Mouse (Mus musculus) megakaryocyte progenitor cell, adult 5-6 weeks (primary cell): Measurements from ENCODE around the gene Zranb3. TPM values are rescaled to one million over a fixed set of nuclear protein-coding genes. Genes with fewer than 3 reads are reported as not detected.
"Not testable (repeated sequence)": the region's sequence is repeated elsewhere in the genome, so short reads cannot be mapped to it uniquely, and the experiment has no call there.

Experiments
- ATAC-seq: replicated peaks from 2 replicates; pipeline ENCODE4 v1.8.0; 2016; ENCODE audit warnings: mild to moderate bottlenecking, moderate TSS enrichment, inconsistent platforms; ENCODE audit not compliant: poor library complexity
- total RNA-seq, 2 experiments: library from RNA; stranded (forward) in 1 of 2; stranded (reverse) in 1 of 2; fragments of 157-497, 149-512 nt in 1 of 2; fragments of 200-1000 nt in 1 of 2; gene quantifications; 2 replicates each; pipeline versions ENCODE4 v1.2.3 to v1.2.4; 2015 to 2017

Zranb3 gene
- total RNA-seq, 2 experiments from 2014 or later = 12.9 to 13.2 TPM

- ATAC-seq = no peak
Observed at GRCm38 (mm10) chr1:128061401-128061800, 41.4 kb downstream of the Zranb3 start.

GRCm38 (mm10) chr1:128060655-128061344 lies 42.0 kb downstream of the Zranb3 start:
- ATAC-seq = peak; percentile 34; the same call in 1 of the 2 replicates

- no peak for ATAC-seq
Observed at GRCm38 (mm10) chr1:128058625-128059024, 44.2 kb downstream of the Zranb3 start.

GRCm38 (mm10) chr1:128057269-128057668 lies 45.6 kb downstream of the Zranb3 start:
- 0 out of 2 replicates have a peak, but pooled peaks have one; percentile 14 for ATAC-seq

GRCm38 (mm10) chr1:128046920-128047319 lies 55.9 kb downstream of the Zranb3 start:
- ATAC-seq = no peak

GRCm38 (mm10) chr1:128046455-128046854 lies 56.4 kb downstream of the Zranb3 start:
- ATAC-seq = no peak

GRCm38 (mm10) chr1:128044181-128044580 lies 58.7 kb downstream of the Zranb3 start:
- ATAC-seq = peak; percentile 54; the same call in 1 of the 2 replicates

- no peak for ATAC-seq
Observed at GRCm38 (mm10) chr1:128036296-128036695, 66.6 kb downstream of the Zranb3 start.

GRCm38 (mm10) chr1:128032123-128032522 lies 70.7 kb downstream of the Zranb3 start:
- ATAC-seq = no peak

GRCm38 (mm10) chr1:128031524-128031923 lies 71.3 kb downstream of the Zranb3 start:
- no peak for ATAC-seq

- no peak for ATAC-seq
Observed at GRCm38 (mm10) chr1:128024363-128025114, 78.3 kb downstream of the Zranb3 start.

- ATAC-seq = peak; percentile 35; the same call in 1 of the 2 replicates
Observed at GRCm38 (mm10) chr1:128020001-128020770, 82.7 kb downstream of the Zranb3 start.

- ATAC-seq = peak; percentile 92
Observed at GRCm38 (mm10) chr1:128016035-128016492, 86.8 kb downstream of the Zranb3 start.

GRCm38 (mm10) chr1:128013698-128014386 lies 89.0 kb downstream of the Zranb3 start:
- peak; percentile 42 for ATAC-seq

GRCm38 (mm10) chr1:128009751-128010150 lies 93.1 kb downstream of the Zranb3 start:
- ATAC-seq = no peak

- peak; percentile 88 for ATAC-seq
Observed at GRCm38 (mm10) chr1:128006042-128006600, 96.7 kb downstream of the Zranb3 start.

GRCm38 (mm10) chr1:128004371-128004720 lies 98.5 kb downstream of the Zranb3 start:
- ATAC-seq = peak; percentile 83

GRCm38 (mm10) chr1:128003712-128004370 lies 99.0 kb downstream of the Zranb3 start:
- ATAC-seq = no peak

- ATAC-seq = no peak
Observed at GRCm38 (mm10) chr1:128002159-128002558, 100.7 kb downstream of the Zranb3 start.

GRCm38 (mm10) chr1:128000931-128001330 lies 101.9 kb downstream of the Zranb3 start:
- ATAC-seq = not testable (repeated sequence)
